Mouse (Mus musculus) neural tube, embryonic 14.5 days (tissue): ENCODE measurements around the gene Rab3d. TPM values are rescaled to one million over a fixed set of nuclear protein-coding genes. Genes with fewer than 3 reads are reported as not detected.
"Not testable (repeated sequence)": the region's sequence is repeated elsewhere in the genome, so short reads cannot be mapped to it uniquely, and the experiment has no call there.

Source experiments
- ATAC-seq: fragments of 200-750 bp; cut with Nextera tagmentation; 2 replicates; pipeline ENCODE4 v1.8.0; 2017; ENCODE audit warnings: low read depth, mild to moderate bottlenecking, moderate TSS enrichment, moderate library complexity
- H3K27ac ChIP-seq: fragments of 300-500 bp; sonication (generic); 2 replicates; pipeline ENCODE4 v1.5.1; 2014; ENCODE audit warnings: low read depth, mild to moderate bottlenecking, control low read depth, low read length, moderate library complexity, mixed read lengths
- H3K27me3 ChIP-seq: fragments of 300-500 bp; sonication (generic); 2 replicates; pipeline ENCODE4 v1.6.1; 2014; ENCODE audit warnings: low read length; ENCODE audit not compliant: control insufficient read depth, insufficient read depth
- H3K36me3 ChIP-seq: fragments of 300-500 bp; sonication (generic); 2 replicates; pipeline ENCODE4 v1.6.1; 2014; ENCODE audit warnings: low read length, mixed read lengths; ENCODE audit not compliant: control insufficient read depth, insufficient read depth
- H3K4me1 ChIP-seq: fragments of 300-500 bp; sonication (generic); 2 replicates; pipeline ENCODE4 v1.6.1; 2014; ENCODE audit warnings: low read length; ENCODE audit not compliant: control insufficient read depth, insufficient read depth
- H3K4me2 ChIP-seq: fragments of 300-500 bp; sonication (generic); 2 replicates; pipeline ENCODE4 v1.6.1; 2014; ENCODE audit warnings: mild to moderate bottlenecking, low read depth, low read length, control low read depth
- H3K4me3 ChIP-seq: fragments of 300-500 bp; sonication (generic); 2 replicates; pipeline ENCODE4 v1.5.1; 2014; ENCODE audit warnings: low read depth, low read length, control low read depth, mixed read lengths
- H3K9ac ChIP-seq: fragments of 300-500 bp; sonication (generic); replicated peaks from 2 replicates; pipeline ENCODE4 v1.6.1; 2014; ENCODE audit warnings: low read depth, mild to moderate bottlenecking, control low read depth, low read length, mixed read lengths
- H3K9me3 ChIP-seq: fragments of 300-500 bp; sonication (generic); 2 replicates; pipeline ENCODE4 v1.6.1; 2016; ENCODE audit warnings: low read length; ENCODE audit not compliant: control insufficient read depth
- WGBS: fragments of 180-500 bp; shearing (Covaris S2); extraction: QIAGEN DNeasy Blood & Tissue Kit; methylation state at CpG from one replicate; pipeline ENCODE4 v1.1.7; 2014; 5-methylcytosine and 5-hydroxymethylcytosine counted together
- polyA plus RNA-seq: library from polyadenylated mRNA; unstranded; fragments of >200 nt; fragmentation: Nextera tagmentation; extraction: Ambion mirVana; gene quantifications from 2 replicates; pipeline ENCODE4 v1.2.1, GENCODE M21; 2014

The Rab3d gene
- polyA plus RNA-seq, 1 experiment from 2014 or later: 12.0 TPM

- Histone ChIP-seq H3K4me1 (no peaks in the 10 kb centered on the region), H3K4me3 (no peak overlapping the region), H3K27me3 (no peaks in the 10 kb centered on the region), H3K9me3 (no peaks in the 10 kb centered on the region), H3K9ac (no peak overlapping the region), H3K4me2 (no peak overlapping the region), H3K36me3 (no peaks in the 10 kb centered on the region), H3K27ac (0 out of 2 replicates have a peak overlapping the region, but pooled peaks have one; percentile 48)
- no peak for ATAC-seq
- WGBS: 76% methylated on average over 5 of the region's 5 CpGs
Measured at GRCm38 (mm10) chr9:21865673-21866398, 52.2 kb downstream of the Rab3d start.

GRCm38 (mm10) chr9:21862181-21862580 is 55.8 kb downstream of the Rab3d start:
- Histone ChIP-seq H3K27me3 (no peaks in the 10 kb centered on the region), H3K9me3 (no peaks in the 10 kb centered on the region), H3K4me3 (no peak overlapping the region), H3K9ac (no peak overlapping the region), H3K4me2 (no peak overlapping the region), H3K4me1 (no peaks in the 10 kb centered on the region), H3K27ac (no peak overlapping the region), H3K36me3 (no peaks in the 10 kb centered on the region)
- no peak for ATAC-seq
- WGBS: 80% methylated on average over 1 of the region's 1 CpGs

- not testable (repeated sequence) for H3K36me3 ChIP-seq, H3K4me1 ChIP-seq, ATAC-seq, H3K4me3 ChIP-seq, H3K9me3 ChIP-seq, H3K9ac ChIP-seq, H3K27me3 ChIP-seq, H3K4me2 ChIP-seq, H3K27ac ChIP-seq
- WGBS: 64% methylated on average over 6 of the region's 6 CpGs
Measured at GRCm38 (mm10) chr9:21860349-21860748, 57.6 kb downstream of the Rab3d start.

- Histone ChIP-seq H3K27ac (no peak overlapping the region), H3K36me3 (no peaks in the 10 kb centered on the region), H3K4me3 (no peak overlapping the region), H3K4me1 (no peaks in the 10 kb centered on the region), H3K9me3 (no peaks in the 10 kb centered on the region), H3K9ac (no peak overlapping the region), H3K27me3 (no peaks in the 10 kb centered on the region), H3K4me2 (no peak overlapping the region)
- ATAC-seq: no peak
- WGBS: 87% methylated on average over 3 of the region's 3 CpGs
Measured at GRCm38 (mm10) chr9:21859606-21860005, 58.4 kb downstream of the Rab3d start.

- WGBS: 84% methylated on average over 6 of the region's 6 CpGs
- H3K9ac ChIP-seq: no peak overlapping the region
- H3K4me3 ChIP-seq: no peak overlapping the region
- H3K36me3 ChIP-seq: no peaks in the 10 kb centered on the region
- H3K27ac ChIP-seq: no peak overlapping the region
- ATAC-seq: no peak
- H3K4me2 ChIP-seq: no peak overlapping the region
- no peaks in the 10 kb centered on the region for H3K9me3 ChIP-seq
- no peaks in the 10 kb centered on the region for H3K4me1 ChIP-seq
- H3K27me3 ChIP-seq: no peaks in the 10 kb centered on the region
Measured at GRCm38 (mm10) chr9:21858084-21858483, 59.9 kb downstream of the Rab3d start.

GRCm38 (mm10) chr9:21857501-21857900 is 60.5 kb downstream of the Rab3d start:
- Histone ChIP-seq H3K4me1 (0 out of 2 replicates have a peak, but pooled peaks cover 4% of the 10 kb centered on the region), H3K27ac (no peak overlapping the region), H3K9me3 (no peaks in the 10 kb centered on the region), H3K9ac (no peak overlapping the region), H3K4me3 (no peak overlapping the region), H3K27me3 (no peaks in the 10 kb centered on the region), H3K4me2 (no peak overlapping the region), H3K36me3 (no peaks in the 10 kb centered on the region)
- no peak for ATAC-seq
- WGBS: 80% methylated on average over 2 of the region's 2 CpGs

Other genes starting within 250 kb of the Rab3d start
- 7.3 and 8.3 TPM in 2 replicates for gene Ldlr, start 194.7 kb downstream of the Rab3d start, polyA plus RNA-seq
- gene Spc24, start 157.9 kb downstream of the Rab3d start, polyA plus RNA-seq: 11.2 and 12.5 TPM in 2 replicates
- gene Kank2, start 119.4 kb downstream of the Rab3d start, polyA plus RNA-seq: 1.3 and 2.4 TPM in 2 replicates
- gene Angptl8, start 82.7 kb downstream of the Rab3d start, polyA plus RNA-seq: 0.24 and 0.53 TPM in 2 replicates
- 8.2 and 13.8 TPM in 2 replicates for gene Dock6, start 65.6 kb downstream of the Rab3d start, polyA plus RNA-seq
- 7.0 and 8.1 TPM in 2 replicates for gene Ccdc159, start 9.3 kb upstream of the Rab3d start, polyA plus RNA-seq
- gene Tmem205, start 9.4 kb upstream of the Rab3d start, polyA plus RNA-seq: 48.6 and 49.6 TPM in 2 replicates
- 83.5 and 89.6 TPM in 2 replicates for gene Plppr2, start 18.8 kb upstream of the Rab3d start, polyA plus RNA-seq
- 10.1 and 21.3 TPM in 2 replicates for gene Swsap1, start 37.6 kb upstream of the Rab3d start, polyA plus RNA-seq
- gene Epor, start 45.3 kb upstream of the Rab3d start, polyA plus RNA-seq: 0.67 and 2.0 TPM in 2 replicates
- 1.8 TPM in 2 replicates for gene Rgl3, start 71.3 kb upstream of the Rab3d start, polyA plus RNA-seq
- 2.9 and 5.4 TPM in 2 replicates for gene Ccdc151, start 84.4 kb upstream of the Rab3d start, polyA plus RNA-seq
- gene Prkcsh, start 84.6 kb upstream of the Rab3d start, polyA plus RNA-seq: 74.1 and 77.5 TPM in 2 replicates
- 132 and 146 TPM in 2 replicates for gene Elavl3, start 133.8 kb upstream of the Rab3d start, polyA plus RNA-seq
- gene Gm49318, start 153.1 kb upstream of the Rab3d start, polyA plus RNA-seq: not detected in 2 replicates
- gene Zfp653, start 153.2 kb upstream of the Rab3d start, polyA plus RNA-seq: 13.5 and 14.2 TPM in 2 replicates
- gene Ecsit, start 167.2 kb upstream of the Rab3d start, polyA plus RNA-seq: 56.8 and 64.2 TPM in 2 replicates
- 0.43 and 0.66 TPM in 2 replicates for gene Cnn1, start 181.0 kb upstream of the Rab3d start, polyA plus RNA-seq
- 177 and 196 TPM in 2 replicates for gene Elof1, start 199.0 kb upstream of the Rab3d start, polyA plus RNA-seq
- 0.26 and 0.40 TPM in 2 replicates for gene Acp5, start 217.5 kb upstream of the Rab3d start, polyA plus RNA-seq
- gene Pigyl, start 238.7 kb upstream of the Rab3d start, polyA plus RNA-seq: 91.8 and 99.3 TPM in 2 replicates